Mouse (Mus musculus) adipose tissue, adult 10 weeks (tissue): Measurements from ENCODE around the gene Mpp3. TPM values are rescaled to one million over a fixed set of nuclear protein-coding genes. Genes with fewer than 3 reads are reported as not detected.

Source experiments
- polyA plus RNA-seq: library from polyadenylated mRNA; stranded (reverse); fragments of 350-450 nt; fragmentation: Illumina TruSeq; extraction: RNeasy Lipid Tissue Mini Kit (QIAGEN cat#74804); gene quantifications from one replicate; pipeline ENCODE4 v1.2.3, GENCODE M21; 2014; ENCODE audit warnings: low read depth, low replicate concordance

Mpp3 gene
- 21.9 TPM for polyA plus RNA-seq

DNA sequence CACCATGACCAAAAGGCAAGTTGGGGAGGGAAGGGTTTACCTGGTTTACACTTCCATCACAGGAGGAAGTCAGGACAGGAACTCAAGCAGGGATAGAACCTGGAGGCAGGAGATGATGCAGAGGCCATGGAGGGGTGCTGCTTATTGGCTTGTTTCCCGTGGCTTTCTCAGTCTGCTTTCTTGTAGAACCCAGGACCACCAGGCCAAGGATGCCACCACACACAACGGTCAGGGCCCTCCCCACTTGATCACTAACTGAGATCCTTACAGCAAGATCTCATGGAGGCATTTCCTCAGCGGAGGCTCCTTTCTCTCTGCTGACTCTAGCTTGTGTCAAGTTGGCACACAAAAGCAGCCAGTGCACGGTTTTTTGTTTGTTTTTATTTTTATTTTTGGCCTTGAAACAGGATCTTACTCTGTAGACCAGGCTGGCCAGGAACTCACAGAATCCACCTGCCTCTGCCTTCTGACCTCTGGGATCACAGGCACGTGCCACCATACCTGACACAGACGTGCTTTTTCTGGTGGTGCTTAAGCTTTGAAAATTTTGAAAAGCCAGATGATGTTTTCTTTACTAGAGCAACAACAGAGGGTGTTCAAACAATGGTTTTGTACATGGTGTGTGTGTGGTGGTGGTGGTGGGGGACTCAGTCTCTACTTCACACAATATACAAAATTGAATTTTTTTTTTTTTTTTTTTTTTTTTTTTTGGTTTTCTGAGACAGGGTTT lies at the start of gene Mpp3:
Gene Mpp3, minus strand, starts transcription at position 375 of the 730 bp plus-strand sequence.

DNA sequence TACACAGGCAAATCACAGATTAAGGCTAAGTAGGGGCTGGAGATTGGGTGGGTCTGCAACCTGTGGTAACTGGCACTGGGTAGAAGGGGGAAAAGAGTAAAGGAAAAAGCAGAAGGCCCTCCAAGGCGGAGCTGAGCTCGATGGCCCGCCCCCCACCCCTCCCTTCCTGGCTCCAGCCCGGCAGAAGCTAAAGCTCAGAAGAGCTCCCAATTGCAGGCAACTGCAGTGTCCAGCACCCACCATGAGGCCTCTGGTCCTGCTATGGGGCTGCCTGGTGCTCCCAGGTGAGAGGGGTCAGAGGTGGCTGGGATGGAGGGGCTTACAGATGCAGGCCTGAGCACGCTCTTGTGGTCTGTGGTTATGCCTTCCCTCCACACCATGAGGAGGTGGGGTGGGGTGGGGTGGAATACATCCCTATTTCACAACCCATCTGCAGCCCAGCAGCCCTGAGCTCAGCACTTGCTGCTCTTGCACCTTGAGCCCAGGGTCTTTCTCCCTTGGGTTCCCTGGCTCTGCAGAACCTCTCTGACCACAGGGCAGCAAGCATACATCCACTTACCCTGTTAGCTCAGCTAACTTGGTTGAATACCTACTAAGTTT lies 13.2 kb upstream of the Mpp3 start, which contains the start of gene Cd300lg:
Gene Cd300lg, plus strand, starts transcription at position 160 of the 600 bp plus-strand sequence.

GRCm38 (mm10) chr11:101986913-101987312 lies 41.3 kb downstream of the Mpp3 start, which contains the start of gene Dusp3:
TSS of gene Dusp3 (minus strand) at chr11:101987013.

DNA sequence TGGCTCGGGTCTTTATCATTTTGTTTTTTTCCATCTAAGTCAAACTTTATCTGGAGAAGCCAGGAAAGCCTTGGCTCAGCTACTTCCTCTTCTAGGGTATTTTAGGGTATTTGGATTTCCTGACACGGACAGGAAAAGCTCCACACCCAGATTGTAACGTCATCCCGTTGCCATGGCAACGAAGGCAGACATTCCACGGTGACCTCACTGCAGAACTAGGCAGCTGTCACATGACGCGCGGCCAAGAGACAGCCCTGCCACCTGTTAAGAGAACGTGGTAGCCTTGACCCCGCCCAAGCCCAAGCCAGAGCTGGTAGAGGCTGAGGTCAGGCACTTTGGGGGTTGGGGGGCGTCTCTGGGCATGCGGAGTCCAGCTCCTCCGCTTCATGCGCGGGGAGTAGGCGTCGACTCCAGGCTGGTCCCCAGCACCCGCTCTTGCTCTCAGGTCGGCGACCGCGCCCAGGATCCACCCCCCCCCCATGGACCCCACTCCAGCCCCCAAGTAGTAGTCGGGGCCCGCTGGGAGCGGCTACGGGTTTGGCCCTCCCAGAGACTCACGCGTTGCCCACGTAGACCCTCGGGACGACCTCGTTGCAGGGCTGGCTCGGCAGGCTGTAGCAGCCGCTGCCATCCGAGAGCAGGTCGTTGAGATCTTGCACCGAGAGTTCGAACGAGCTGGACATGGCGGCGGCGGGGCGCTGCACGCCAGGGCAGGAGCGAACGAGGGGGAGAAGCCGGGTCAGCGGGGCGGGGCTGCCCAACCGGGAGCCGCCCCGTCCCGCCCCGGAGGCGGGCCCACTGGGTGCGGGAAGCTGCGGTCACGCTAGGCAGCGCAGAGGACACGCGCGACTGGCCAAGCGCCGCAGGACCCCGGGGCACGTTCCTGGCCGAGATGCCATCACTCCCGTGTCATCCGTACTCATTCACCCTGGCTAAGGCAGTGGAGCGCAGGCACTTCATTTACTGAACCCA lies 43.9 kb downstream of the Mpp3 start, which contains the start of gene Cfap97d1:
Gene Cfap97d1, plus strand, starts transcription at position 226 of the 972 bp plus-strand sequence.

DNA sequence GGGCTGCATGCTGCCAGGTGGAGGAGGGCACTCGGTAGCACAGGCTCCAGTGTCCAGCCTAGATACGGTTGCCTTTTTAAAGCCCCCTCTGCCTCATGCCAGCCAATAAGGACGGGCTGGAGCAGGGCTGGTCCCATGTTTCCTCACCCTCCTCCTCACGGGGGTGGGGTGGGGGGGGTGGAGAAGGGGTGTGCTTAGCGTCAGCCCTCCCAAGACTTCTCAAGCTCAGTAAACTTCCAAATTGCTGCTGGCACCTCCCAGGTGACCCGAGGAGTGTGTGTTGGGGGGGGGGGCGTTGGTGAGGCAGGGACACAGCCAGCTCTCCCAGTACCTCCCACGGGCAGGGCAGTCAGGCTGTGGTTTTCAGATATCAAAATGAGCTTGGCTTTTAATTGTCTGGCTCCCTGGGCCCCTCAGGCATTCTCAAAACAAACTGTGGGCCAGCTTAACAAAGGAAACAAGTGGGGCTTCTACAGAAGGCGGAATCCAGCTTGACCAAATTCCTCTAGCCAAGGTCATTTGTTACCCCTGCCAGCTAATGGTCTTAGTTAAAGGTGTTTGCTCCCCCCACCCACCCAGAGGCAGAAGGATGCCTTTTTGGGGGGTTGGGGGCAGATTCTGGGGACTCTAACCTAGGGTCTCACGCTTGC lies 61.2 kb downstream of the Mpp3 start, which contains the start of gene Sost:
Gene Sost, minus strand, starts transcription at position 51 of the 650 bp plus-strand sequence.

Other genes starting within 250 kb of the Mpp3 start
- 40.5 TPM for gene Etv4, start 243.1 kb downstream of the Mpp3 start, polyA plus RNA-seq
- 3.1 TPM for gene Meox1, start 134.1 kb downstream of the Mpp3 start, polyA plus RNA-seq
- gene Sost, start 61.4 kb downstream of the Mpp3 start, polyA plus RNA-seq = not detected
- 1.6 TPM for gene Cfap97d1, start 44.2 kb downstream of the Mpp3 start, polyA plus RNA-seq
- gene Dusp3, start 41.4 kb downstream of the Mpp3 start, polyA plus RNA-seq = 44.8 TPM
- gene Cd300lg, start 13.0 kb upstream of the Mpp3 start, polyA plus RNA-seq = 59.1 TPM
- gene Mpp2, start 60.1 kb upstream of the Mpp3 start, polyA plus RNA-seq = 41.1 TPM
- 27.9 TPM for gene Ppy, start 72.9 kb upstream of the Mpp3 start, polyA plus RNA-seq
- not detected for gene Pyy, start 79.4 kb upstream of the Mpp3 start, polyA plus RNA-seq
- gene Nags, start 117.1 kb upstream of the Mpp3 start, polyA plus RNA-seq = 1.8 TPM
- gene Tmem101, start 127.9 kb upstream of the Mpp3 start, polyA plus RNA-seq = 13.5 TPM
- 29.4 TPM for gene Lsm12, start 156.8 kb upstream of the Mpp3 start, polyA plus RNA-seq
- 69.1 TPM for gene G6pc3, start 161.2 kb upstream of the Mpp3 start, polyA plus RNA-seq
- gene Hdac5, start 201.7 kb upstream of the Mpp3 start, polyA plus RNA-seq = 67.5 TPM
- gene BC030867, start 220.4 kb upstream of the Mpp3 start, polyA plus RNA-seq = 0.57 TPM
- 2.2 TPM for gene Asb16, start 240.3 kb upstream of the Mpp3 start, polyA plus RNA-seq